Mouse (Mus musculus) liver, adult 2 months (tissue): ENCODE measurements around the gene Sdf2. TPM values are rescaled to one million over a fixed set of nuclear protein-coding genes. Genes with fewer than 3 reads are reported as not detected.
A peak's percentile ranks its signal among the peaks of the same experiment; 100 is the strongest.
"Not testable (repeated sequence)": the region's sequence is repeated elsewhere in the genome, so short reads cannot be mapped to it uniquely, and the experiment has no call there.

Source experiments
- DNase-seq: peaks from one replicate; pipeline ENCODE4 v3.0.0-alpha.2; 2011; ENCODE audit warnings: low read depth, low spot score; ENCODE audit errors: extremely low read depth
- H3K27ac ChIP-seq: fragments of 200-500 bp; replicated peaks from 2 replicates; pipeline ENCODE4 v1.5.1; 2012; ENCODE audit warnings: low read depth, mild to moderate bottlenecking, control low read depth, inconsistent platforms, low read length; ENCODE audit not compliant: insufficient read depth
- H3K27me3 ChIP-seq: fragments of 200-500 bp; 2 replicates; pipeline ENCODE4 v1.6.1; 2012; ENCODE audit warnings: mild to moderate bottlenecking, moderate library complexity, low read length, inconsistent platforms; ENCODE audit not compliant: control insufficient read depth, insufficient read depth
- H3K36me3 ChIP-seq: fragments of 200-500 bp; 2 replicates; pipeline ENCODE4 v1.6.1; 2012; ENCODE audit warnings: low read length, inconsistent platforms; ENCODE audit not compliant: control insufficient read depth, insufficient read depth
- H3K4me1 ChIP-seq: fragments of 200-500 bp; 2 replicates; pipeline ENCODE4 v1.6.1; 2011; ENCODE audit warnings: low read length; ENCODE audit not compliant: control insufficient read depth, insufficient read depth
- H3K4me3 ChIP-seq: fragments of 200-500 bp; 2 replicates; pipeline ENCODE4 v1.5.1; 2011; ENCODE audit warnings: low read depth, mild to moderate bottlenecking, control low read depth, low read length, moderate library complexity; ENCODE audit not compliant: insufficient read depth
- H3K79me2 ChIP-seq: fragments of 200-500 bp; 2 replicates; pipeline ENCODE4 v1.6.1; 2012; ENCODE audit warnings: inconsistent platforms, mild to moderate bottlenecking, low read length, moderate library complexity; ENCODE audit not compliant: control insufficient read depth, insufficient read depth
- H3K9ac ChIP-seq: fragments of 200-500 bp; 2 replicates; pipeline ENCODE4 v1.6.1; 2012; ENCODE audit warnings: low read depth, mild to moderate bottlenecking, control low read depth, inconsistent platforms, low read length
- CTCF ChIP-seq: fragments of 200-500 bp; IDR thresholded peaks from 2 replicates; pipeline ENCODE4 v1.5.1; 2011; ENCODE audit warnings: low read depth, low read length, control low read depth
- POLR2A ChIP-seq: fragments of 200-500 bp; IDR thresholded peaks from 2 replicates; pipeline ENCODE4 v1.6.1; 2011; ENCODE audit warnings: low read length, control low read depth; ENCODE audit not compliant: insufficient read depth; ENCODE audit errors: extremely low read depth
- WGBS: fragments of 180-500 bp; shearing (Covaris S2); methylation state at CpG from one replicate; pipeline ENCODE4 v1.1.7; 2018; 5-methylcytosine and 5-hydroxymethylcytosine counted together
- polyA plus RNA-seq: library from polyadenylated mRNA; depleted of rRNA; stranded (reverse); fragments of >200 nt; gene quantifications from 2 replicates; pipeline ENCODE4 v1.2.3, GENCODE M21; 2012
- total RNA-seq: library from RNA; depleted of rRNA; stranded (reverse); fragments of >200 nt; gene quantifications from 2 replicates; pipeline ENCODE4 v1.2.3, GENCODE M21; 2014

Gene Sdf2
- total and polyA plus RNA-seq, 2 experiments: 45.5 to 63.9 TPM

DNA sequence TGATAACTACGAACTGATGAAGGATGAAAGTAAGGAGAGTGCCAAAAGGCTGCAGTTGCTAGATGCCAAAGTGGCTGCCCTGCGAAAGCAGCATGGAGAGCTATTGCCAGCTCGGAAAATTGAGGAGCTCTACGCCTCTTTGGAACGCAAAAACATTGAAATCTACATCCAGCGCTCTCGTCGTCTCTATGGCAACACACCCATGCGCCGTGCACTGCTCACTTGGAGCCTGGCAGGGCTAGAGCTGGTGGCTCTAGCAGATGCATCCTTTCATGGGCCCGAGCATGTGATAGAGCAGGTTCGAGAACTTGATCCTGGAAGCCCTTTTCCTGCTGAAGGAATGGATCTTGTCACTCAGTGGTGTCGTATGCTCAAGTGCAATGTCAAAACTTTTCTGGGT lies 26.4 kb downstream of the Sdf2 start:
- 93% methylated on average over 13 of the region's 13 CpGs for WGBS
- no peak overlapping the region for H3K4me3 ChIP-seq
- H3K36me3 ChIP-seq: peaks cover 81% of the 10 kb centered on the region

GRCm38 (mm10) chr11:78275596-78275995 lies 30.1 kb downstream of the Sdf2 start:
- 100% methylated on average over 1 of the region's 1 CpGs for WGBS
- Histone ChIP-seq H3K9ac (no peak overlapping the region), H3K79me2 (no peaks in the 10 kb centered on the region), H3K27ac (no peak overlapping the region), H3K27me3 (no peaks in the 10 kb centered on the region), H3K36me3 (peaks cover 87% of the 10 kb centered on the region), H3K4me3 (no peak overlapping the region), H3K4me1 (no peaks in the 10 kb centered on the region)
- no peak for DNase-seq
- no peak for TF ChIP-seq POLR2A
- no peak for TF ChIP-seq CTCF

More for the DNA sequence above, 26.4 kb downstream of the Sdf2 start:
- no peaks in the 10 kb centered on the region for H3K79me2 ChIP-seq
- DNase-seq: no peak
- no peaks in the 10 kb centered on the region for H3K27me3 ChIP-seq
- no peak for TF ChIP-seq CTCF
- H3K4me1 ChIP-seq: no peaks in the 10 kb centered on the region
- no peak overlapping the region for H3K9ac ChIP-seq
- no peak overlapping the region for H3K27ac ChIP-seq

DNA sequence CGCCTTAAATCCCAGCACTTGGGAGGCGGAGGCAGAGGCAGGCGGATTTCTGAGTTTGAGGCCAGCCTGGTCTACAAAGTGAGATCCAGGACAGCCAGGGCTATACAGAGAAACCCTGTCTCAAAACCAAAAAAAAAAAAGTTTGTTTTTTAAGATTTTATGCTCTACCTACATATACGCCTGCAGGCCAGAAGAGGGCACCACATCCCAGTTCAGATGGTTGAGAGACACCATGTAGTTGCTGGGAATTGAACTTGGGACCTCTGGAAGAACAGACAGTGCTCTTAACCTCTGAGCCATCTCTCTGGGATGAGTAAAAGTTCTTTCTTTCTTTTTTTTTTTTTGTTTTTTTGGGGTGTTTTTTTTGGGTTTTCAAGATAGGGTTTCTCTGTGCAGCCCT lies 30.6 kb downstream of the Sdf2 start:
- H3K79me2 ChIP-seq, H3K9ac ChIP-seq, H3K27me3 ChIP-seq, DNase-seq, H3K4me1 ChIP-seq, H3K27ac ChIP-seq, H3K4me3 ChIP-seq: not testable (repeated sequence)
- peaks cover 90% of the 10 kb centered on the region for H3K36me3 ChIP-seq
- WGBS: 95% methylated on average over 4 of the region's 4 CpGs
- TF ChIP-seq CTCF: peak; percentile 30; the same call in 1 of the 2 replicates

- no peaks in the 10 kb centered on the region for H3K4me1 ChIP-seq
- H3K27me3 ChIP-seq: no peaks in the 10 kb centered on the region
- TF ChIP-seq CTCF (no peak), POLR2A (no peak)
- H3K27ac ChIP-seq: no peak overlapping the region
- H3K79me2 ChIP-seq: no peaks in the 10 kb centered on the region
- no peak overlapping the region for H3K9ac ChIP-seq
- no peak overlapping the region for H3K4me3 ChIP-seq
- DNase-seq: no peak
- 80% methylated on average over 7 of the region's 7 CpGs for whole genome bisulfite sequencing
- peaks cover 90% of the 10 kb centered on the region for H3K36me3 ChIP-seq
Observed at GRCm38 (mm10) chr11:78278853-78279252, 33.3 kb downstream of the Sdf2 start.

DNA sequence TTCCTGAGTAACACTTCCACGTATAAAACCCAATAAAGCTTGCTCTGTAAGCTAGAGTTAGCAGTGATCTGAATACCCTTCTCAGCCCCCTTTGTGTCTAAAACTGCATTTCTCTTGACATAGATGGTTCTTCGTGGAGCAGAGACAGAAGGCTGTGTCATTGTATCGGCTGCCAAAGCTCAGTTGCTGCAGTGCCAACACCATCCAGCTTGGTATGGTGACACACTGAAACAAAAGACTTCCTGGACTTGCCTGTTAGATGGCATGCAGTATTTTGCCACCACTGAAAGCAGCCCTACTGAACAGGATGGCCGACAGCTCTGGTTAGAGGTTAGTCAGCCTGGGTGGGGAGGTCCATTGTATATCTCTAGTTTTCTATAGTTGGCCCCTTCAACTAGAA lies 34.0 kb downstream of the Sdf2 start:
- no peak for DNase-seq
- Histone ChIP-seq H3K4me1 (no peaks in the 10 kb centered on the region), H3K36me3 (peaks cover 89% of the 10 kb centered on the region), H3K79me2 (no peaks in the 10 kb centered on the region), H3K27me3 (no peaks in the 10 kb centered on the region), H3K9ac (no peak overlapping the region), H3K27ac (no peak overlapping the region), H3K4me3 (no peak overlapping the region)
- no peak for TF ChIP-seq CTCF
- no peak for TF ChIP-seq POLR2A
- WGBS: 92% methylated on average over 4 of the region's 4 CpGs

DNA sequence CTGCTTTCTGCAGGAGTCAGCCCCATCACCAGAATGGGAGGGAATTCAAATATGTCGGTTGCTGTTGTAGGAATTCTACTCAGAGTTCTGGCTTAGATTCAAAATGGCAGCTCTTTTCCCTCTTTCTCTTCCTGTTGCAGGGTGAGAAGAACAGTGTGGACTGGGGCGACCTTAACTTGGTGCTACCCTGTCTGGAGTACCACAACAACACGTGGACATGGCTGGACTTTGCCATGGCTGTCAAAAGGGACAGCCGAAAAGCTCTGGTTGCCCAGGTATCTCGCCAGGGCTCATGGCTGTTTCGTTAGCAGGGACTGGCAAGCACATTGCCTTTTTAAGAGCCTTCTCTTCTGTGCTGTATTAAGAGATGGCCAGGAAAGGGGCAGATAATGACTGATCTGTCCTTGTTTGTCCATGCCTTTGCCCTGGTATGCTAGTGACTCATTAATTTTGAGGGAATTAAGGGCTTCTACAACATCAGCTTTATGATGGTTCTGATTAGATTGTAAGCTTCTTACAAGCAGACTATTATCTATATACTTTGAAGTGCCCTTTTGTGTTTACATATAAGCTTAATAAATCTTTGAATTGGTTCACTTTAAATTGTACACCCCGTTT lies 43.7 kb downstream of the Sdf2 start:
- Histone ChIP-seq H3K4me1 (peaks cover 3% of the 10 kb centered on the region), H3K4me3 (no peak overlapping the region), H3K36me3 (peaks cover 60% of the 10 kb centered on the region), H3K27me3 (no peaks in the 10 kb centered on the region), H3K9ac (no peak overlapping the region), H3K79me2 (no peaks in the 10 kb centered on the region), H3K27ac (no peak overlapping the region)
- DNase-seq: peak; percentile 58
- 67% methylated on average over 7 of the region's 7 CpGs for WGBS
- TF ChIP-seq POLR2A (no peak), CTCF (no peak)
